Mouse (Mus musculus) regulatory T cell (primary cell): ENCODE data around the gene Gm20671.
"Not testable (repeated sequence)": the region's sequence is repeated elsewhere in the genome, so short reads cannot be mapped to it uniquely, and the experiment has no call there.

Source experiments
- in situ Hi-C: fragments of 300-600 bp; cut with MboI, MseI; formaldehyde crosslinking; loops from one replicate; pipeline ENCODE4 v1.15.1; 2025; ENCODE audit warnings: high pct_unique_total_duplicates

The Gm20671 gene

DNA sequence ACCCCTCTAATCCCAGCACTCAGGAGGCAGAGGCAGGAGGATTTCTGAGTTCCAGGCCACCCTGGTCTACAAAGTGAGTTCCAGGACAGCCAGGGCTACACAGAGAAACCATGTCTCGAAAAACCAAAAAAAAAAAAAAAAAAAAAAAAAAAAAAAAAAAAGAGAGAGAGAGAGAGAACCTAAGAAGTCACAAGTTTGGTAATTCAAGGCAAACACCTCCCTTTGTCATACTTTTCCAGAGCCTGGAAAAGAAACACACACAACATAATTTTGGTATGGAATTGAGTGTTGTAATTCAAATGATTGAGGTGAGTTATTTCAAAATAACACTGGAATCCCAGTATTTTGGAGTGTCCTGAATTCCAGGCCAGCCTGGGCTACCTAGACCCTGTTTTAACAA lies 40.5 kb downstream of the Gm20671 start:
- in situ Hi-C loops = not testable (repeated sequence)

DNA sequence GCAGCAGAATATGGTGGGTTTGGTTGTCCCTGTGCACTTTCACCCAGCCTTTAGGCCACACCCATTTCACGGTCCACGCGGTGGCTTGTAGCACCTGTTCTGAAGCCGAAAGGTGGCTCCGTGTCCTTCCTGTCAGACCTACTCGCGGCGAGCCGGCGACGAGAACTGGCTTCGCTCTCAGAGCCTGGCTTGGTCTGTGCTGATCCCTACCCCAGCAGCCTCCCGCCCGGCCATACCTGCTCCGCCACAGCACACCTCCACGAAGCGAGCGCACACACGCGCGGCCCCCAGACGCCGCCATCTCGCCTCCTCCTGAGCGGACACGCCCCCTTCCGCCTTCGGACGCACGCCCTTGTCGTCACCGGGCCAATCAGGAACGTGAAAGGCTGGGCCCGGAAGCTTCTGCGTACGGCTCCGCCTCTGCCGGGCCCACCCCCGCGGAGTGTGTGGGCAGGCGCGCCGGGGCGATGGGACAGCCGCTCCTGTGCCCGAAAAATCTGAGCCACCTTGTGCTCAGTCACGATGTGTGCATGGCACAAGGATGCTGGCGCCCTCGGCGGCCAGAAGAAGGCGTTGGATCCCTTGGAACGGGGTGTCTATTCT lies 41.5 kb downstream of the Gm20671 start, which contains the start of gene Pisd:
TSS of gene Pisd (minus strand) at position 334 of the 603 bp plus-strand sequence.
- in situ Hi-C loops = no loop called here

- in situ Hi-C loops = no loop called here
These were observed 42.2 kb downstream of the Gm20671 start for GRCm38 (mm10) chr5:32784726-32785125.

DNA sequence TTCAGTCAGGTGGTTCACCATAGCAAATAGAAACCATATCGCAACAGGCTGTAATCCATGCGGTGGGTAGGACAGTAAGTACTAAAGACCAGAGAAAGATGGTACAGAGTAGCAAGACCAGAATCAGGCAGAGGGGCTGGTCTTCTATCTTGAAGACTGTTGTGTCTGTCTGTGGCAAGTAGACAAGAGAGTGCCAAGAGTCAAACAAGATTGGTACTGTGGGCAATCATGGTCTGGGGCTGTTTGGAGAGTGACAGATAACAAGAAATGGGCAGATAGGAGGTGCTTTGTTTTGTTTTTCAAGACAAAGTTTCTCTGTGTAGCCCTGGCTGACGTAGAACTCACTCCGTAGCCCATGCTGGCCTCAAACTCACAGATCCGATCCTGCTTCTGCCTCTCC lies 45.3 kb downstream of the Gm20671 start:
- in situ Hi-C loops = no loop called here

- in situ Hi-C loops = no loop called here
These were observed 48.7 kb downstream of the Gm20671 start for GRCm38 (mm10) chr5:32778168-32778567.

DNA sequence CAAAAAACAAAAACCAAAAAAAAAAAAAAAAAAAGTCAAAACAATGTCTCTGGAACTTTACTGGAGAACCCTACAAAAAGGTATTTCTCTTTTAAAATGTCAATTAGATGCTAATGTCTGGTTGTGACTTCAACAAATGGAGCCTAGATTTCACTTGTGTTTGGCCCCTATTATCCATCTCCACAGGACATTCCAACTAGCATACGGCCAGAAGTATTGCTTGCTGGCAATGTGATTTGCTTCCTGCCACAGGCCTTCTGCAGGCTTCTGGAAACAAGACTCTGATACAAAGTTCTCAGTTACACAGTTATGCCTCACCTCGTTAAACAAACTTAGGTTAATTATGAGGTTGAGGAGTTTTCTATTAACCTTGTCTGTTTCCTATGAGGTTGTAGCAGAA lies 54.5 kb downstream of the Gm20671 start:
- in situ Hi-C loops = no loop called here

GRCm38 (mm10) chr5:32767636-32768373 lies 59.1 kb downstream of the Gm20671 start:
- in situ Hi-C loops = no loop called here

GRCm38 (mm10) chr5:32767004-32767403 lies 59.9 kb downstream of the Gm20671 start:
- in situ Hi-C loops = no loop called here

GRCm38 (mm10) chr5:32761566-32762140 lies 65.3 kb downstream of the Gm20671 start:
- in situ Hi-C loops = no loop called here

DNA sequence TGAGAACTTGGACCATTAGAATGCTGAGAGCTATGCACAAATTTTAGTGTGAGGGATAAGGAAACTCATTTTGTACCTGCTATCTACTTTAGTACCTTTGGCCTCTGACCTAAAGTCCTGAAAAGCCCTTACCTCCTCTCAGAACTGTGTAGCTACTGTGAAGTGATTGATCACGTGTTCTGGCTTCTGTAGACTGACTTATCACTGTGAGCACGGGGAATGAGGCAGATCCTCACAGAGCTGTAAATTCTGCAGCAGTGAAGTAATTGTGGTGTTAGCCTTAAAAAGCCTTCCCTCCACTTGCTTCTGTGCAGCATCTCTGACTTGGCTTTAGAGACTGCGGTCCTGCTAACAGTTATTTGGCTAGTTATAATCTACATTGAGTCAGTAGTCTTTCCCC lies 66.1 kb downstream of the Gm20671 start:
- in situ Hi-C loops = no loop called here

DNA sequence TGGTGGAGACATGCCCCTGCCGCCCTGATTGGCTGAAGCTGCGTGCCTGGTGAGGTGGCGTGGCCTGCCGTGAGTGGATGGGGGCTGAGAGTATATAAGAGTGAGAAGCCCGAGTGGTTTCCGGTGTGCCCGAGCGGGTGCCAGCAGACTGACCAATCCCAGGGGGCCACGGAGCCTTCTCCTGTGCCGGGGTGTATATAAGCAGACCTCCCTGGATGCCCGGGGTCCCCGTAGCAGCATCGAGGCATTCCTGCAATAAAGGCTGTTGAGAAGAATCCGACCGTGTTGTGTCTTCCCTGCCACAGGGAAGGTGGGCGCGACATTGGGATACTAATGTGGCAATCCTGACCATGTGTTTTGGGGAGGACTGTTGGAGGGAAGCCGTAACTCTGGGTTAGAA lies 66.6 kb downstream of the Gm20671 start:
- in situ Hi-C loops = not testable (repeated sequence)

- in situ Hi-C loops = no loop called here
These were observed 67.2 kb downstream of the Gm20671 start for GRCm38 (mm10) chr5:32759662-32760061.

- in situ Hi-C loops = no loop called here
These were observed 70.8 kb downstream of the Gm20671 start for GRCm38 (mm10) chr5:32756141-32756540.

GRCm38 (mm10) chr5:32751736-32752135 lies 75.2 kb downstream of the Gm20671 start:
- in situ Hi-C loops = no loop called here

DNA sequence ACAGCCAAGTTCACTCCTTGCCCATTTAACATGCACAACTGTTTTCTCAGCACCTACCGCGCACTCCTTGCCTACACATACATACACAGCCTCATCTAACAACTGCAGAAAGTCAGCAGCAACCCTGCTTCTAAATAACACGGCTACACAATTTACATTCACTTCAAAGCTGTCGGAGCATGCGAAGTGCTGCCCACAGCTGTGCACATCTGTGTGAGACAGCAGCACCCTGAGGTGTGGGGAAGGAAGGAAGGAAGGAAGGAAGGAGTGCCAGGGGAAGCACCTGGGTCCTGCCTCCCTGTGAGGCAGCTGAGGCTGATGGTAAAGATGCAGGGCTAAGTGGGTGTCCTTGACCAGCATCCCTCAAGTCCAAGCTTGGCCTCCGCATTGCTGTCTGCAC lies 78.0 kb downstream of the Gm20671 start:
- in situ Hi-C loops = no loop called here

GRCm38 (mm10) chr5:32747650-32748375 lies 79.1 kb downstream of the Gm20671 start:
- in situ Hi-C loops = no loop called here

DNA sequence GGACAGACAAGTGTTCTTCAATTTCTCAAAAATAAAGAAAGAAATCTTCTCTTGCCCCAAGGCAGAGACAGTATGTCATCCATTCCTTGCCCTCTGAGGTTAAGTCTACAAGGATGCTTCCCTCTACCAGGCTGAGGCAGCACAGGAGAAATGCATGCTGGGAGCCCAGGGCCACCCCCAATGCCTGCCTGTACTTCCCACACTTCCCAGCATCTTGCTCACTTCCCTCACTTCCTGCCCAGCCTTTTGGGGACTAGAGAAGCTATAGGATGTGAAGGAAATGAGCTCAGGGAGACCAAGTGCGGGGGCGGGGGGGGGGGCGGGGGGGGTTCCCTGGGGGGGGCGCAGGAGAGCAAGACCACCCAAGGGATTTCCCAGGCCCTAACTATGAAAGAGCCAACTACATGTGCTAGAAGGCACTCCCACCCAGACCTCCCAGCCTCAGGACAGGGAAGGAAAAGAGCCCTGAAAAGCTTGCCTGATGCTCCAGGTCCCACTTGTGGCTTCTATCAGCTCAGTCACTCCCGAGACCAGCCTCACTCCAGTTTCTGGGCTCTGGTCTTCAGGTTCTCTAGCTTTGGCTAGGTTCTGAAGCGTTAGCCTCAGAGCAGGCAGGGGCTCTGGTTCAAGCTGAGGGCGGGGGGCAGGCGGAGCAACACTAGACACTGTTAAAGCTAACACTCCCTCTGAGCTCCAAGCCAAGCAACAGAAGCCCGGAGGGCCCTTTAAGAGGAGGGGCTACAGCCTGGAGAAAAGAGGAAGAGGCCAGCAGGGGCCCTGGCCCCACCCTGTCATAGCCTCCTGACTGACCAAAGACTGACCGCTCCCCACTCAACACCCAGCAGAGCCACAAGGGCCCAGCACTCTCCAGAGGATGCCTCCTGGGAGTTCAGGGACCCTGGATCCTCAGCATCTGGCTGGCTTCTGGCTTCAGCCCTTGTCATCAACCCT lies 80.9 kb downstream of the Gm20671 start:
- in situ Hi-C loops = no loop called here

GRCm38 (mm10) chr5:32742149-32742548 lies 84.8 kb downstream of the Gm20671 start:
- in situ Hi-C loops = no loop called here

DNA sequence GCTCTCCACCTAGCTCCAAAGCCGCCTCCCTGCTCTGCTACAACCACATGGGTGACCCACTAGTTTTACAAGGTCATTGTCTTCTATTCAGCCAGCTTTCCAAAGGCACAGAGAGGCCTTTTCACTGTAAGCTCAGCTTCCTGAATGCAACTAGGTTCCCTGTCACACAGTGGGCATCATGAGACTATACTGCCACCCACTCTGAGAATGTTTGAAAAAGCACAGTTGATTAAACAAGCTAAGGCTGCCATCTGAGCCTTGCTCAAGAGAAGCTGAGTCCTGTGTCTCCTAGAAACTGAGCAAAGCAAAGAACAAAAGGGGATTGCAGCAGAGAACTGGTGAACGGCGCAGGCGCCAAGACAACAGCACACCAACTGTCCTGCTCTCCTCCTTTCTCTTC lies 85.5 kb downstream of the Gm20671 start:
- in situ Hi-C loops = not testable (repeated sequence)

DNA sequence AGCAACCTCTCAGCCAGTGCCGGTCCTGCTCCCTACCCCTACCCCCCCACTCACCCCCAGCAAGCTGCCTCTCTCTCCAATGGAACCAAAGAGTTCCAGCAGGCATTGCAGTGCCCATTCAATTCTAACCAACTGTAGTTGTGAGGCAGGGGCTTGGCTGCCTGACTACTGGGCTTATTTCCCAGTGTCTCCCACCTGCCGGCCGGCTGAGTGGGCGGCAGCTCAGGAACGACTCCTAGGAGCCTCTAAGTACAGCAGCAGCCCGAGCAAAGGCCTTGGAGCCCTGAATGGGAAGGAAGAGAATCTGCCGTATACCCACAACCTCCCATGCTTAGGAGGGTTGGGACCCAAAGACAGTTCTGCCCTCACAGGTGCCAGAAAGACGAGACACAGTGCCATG lies 86.1 kb downstream of the Gm20671 start:
- in situ Hi-C loops = not testable (repeated sequence)

- in situ Hi-C loops = no loop called here
These were observed 86.8 kb downstream of the Gm20671 start for GRCm38 (mm10) chr5:32740138-32740537.
